Mouse (Mus musculus) lung, embryonic 16.5 days (tissue): ENCODE measurements around the gene Syt2. TPM values are rescaled to one million over a fixed set of nuclear protein-coding genes. Genes with fewer than 3 reads are reported as not detected.

Source experiments
- ATAC-seq: fragments of 200-750 bp; cut with Nextera tagmentation; 2 replicates; pipeline ENCODE4 v1.8.0; 2017; ENCODE audit warnings: low read depth, mild to moderate bottlenecking, moderate library complexity
- H3K27ac ChIP-seq: fragments of 300-500 bp; sonication (generic); 2 replicates; pipeline ENCODE4 v1.5.1; 2014; ENCODE audit warnings: mild to moderate bottlenecking, control low read depth, low read length
- H3K27me3 ChIP-seq: fragments of 300-500 bp; sonication (generic); 2 replicates; pipeline ENCODE4 v1.6.1; 2014; ENCODE audit warnings: low read depth, low read length, mixed read lengths; ENCODE audit not compliant: control insufficient read depth, insufficient read depth
- H3K36me3 ChIP-seq: fragments of 300-500 bp; sonication (generic); 2 replicates; pipeline ENCODE4 v1.6.1; 2014; ENCODE audit warnings: low read length; ENCODE audit not compliant: control insufficient read depth, insufficient read depth
- H3K4me1 ChIP-seq: fragments of 300-500 bp; sonication (generic); replicated peaks from 2 replicates; pipeline ENCODE4 v1.6.1; 2014; ENCODE audit warnings: low read length, mixed read lengths; ENCODE audit not compliant: control insufficient read depth, insufficient read depth
- H3K4me2 ChIP-seq: fragments of 300-500 bp; sonication (generic); 2 replicates; pipeline ENCODE4 v1.6.1; 2014; ENCODE audit warnings: low read depth, low read length, control low read depth
- H3K4me3 ChIP-seq: fragments of 300-500 bp; sonication (generic); 2 replicates; pipeline ENCODE4 v1.5.1; 2014; ENCODE audit warnings: mild to moderate bottlenecking, low read length, control low read depth
- H3K9ac ChIP-seq: fragments of 300-500 bp; sonication (generic); 2 replicates; pipeline ENCODE4 v1.6.1; 2014; ENCODE audit warnings: low read length, control low read depth
- H3K9me3 ChIP-seq: fragments of 300-500 bp; sonication (generic); 2 replicates; pipeline ENCODE4 v1.6.1; 2016; ENCODE audit warnings: low read length; ENCODE audit not compliant: control insufficient read depth
- WGBS: fragments of 180-500 bp; shearing (Covaris S2); extraction: QIAGEN DNeasy Blood & Tissue Kit; methylation state at CpG from one replicate; pipeline ENCODE4 v1.1.7; 2014; 5-methylcytosine and 5-hydroxymethylcytosine counted together
- polyA plus RNA-seq: library from polyadenylated mRNA; unstranded; fragments of >200 nt; fragmentation: Nextera tagmentation; extraction: Ambion mirVana; gene quantifications from 2 replicates; pipeline ENCODE4 v1.2.1, GENCODE M21; 2015

Gene Syt2
- polyA plus RNA-seq, 1 experiment from 2014 or later: 0.15 TPM

DNA sequence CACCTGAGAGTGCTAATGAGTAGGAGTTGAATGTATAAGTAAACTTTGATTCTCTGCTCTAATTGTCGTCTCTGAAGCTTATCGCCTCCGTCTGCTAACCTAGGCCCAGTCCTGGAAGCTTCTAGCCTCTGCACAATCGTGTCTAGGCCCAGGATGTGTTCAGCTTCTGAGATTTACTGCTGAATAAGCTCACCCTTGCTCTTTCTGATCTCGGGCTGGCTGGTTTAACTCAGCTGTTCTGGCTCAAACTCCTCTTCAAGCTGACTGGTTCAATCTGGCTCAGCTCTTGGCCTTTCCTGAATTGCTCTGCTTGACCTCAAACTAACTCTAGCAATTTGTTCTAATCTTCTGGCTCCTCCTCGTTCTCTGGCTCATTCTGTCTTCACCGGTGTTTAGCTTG lies 13.7 kb downstream of the Syt2 start:
- no peaks in the 10 kb centered on the region for H3K27me3 ChIP-seq
- no peak overlapping the region for H3K4me3 ChIP-seq
- H3K27ac ChIP-seq: no peak overlapping the region
- 32% methylated on average over 7 of the region's 7 CpGs for WGBS
- no peaks in the 10 kb centered on the region for H3K4me1 ChIP-seq
- ATAC-seq: no peak
- H3K9me3 ChIP-seq: no peaks in the 10 kb centered on the region
- H3K4me2 ChIP-seq: no peak overlapping the region
- no peaks in the 10 kb centered on the region for H3K36me3 ChIP-seq
- no peak overlapping the region for H3K9ac ChIP-seq

DNA sequence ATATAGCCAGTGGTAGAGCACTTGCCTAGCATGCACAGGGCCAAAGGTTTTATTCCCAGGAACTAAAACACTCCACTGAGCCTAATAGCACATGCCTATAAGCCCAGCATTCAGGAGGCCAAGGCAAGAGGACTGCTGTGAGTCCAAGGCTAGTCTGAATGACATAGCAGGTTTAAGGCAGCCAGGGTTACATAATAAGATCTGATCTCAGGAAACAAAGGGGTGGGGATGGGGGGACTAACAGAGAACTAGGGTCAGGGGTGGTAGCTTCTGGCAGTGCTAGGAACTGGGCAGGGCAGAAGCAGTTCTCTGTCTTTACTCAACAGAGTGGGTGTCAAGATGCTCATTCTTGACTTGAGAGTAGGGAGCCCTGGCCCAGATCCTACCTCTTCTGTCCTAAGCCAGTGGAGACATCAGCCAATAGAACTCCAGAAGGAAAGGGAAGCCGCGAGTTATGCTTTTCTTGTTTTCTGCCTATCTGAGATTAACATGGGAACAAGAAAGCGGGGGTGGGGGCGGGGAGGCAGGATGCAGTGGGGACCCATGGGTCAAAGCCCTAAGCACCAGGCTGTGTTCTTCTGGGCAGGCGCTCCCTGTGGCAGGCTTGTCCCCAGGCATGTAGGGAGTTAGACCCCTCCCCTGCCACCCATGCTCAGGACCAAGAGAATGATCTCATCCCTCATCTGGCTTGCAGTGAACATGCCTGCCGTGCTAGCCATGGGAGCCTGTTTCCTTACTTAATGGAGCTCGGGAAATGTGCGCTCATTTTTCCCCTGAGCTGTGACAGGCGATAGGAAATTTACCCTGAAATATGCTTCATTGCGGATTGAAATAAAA lies 25.0 kb downstream of the Syt2 start:
- Histone ChIP-seq H3K27ac (no peak overlapping the region), H3K36me3 (no peaks in the 10 kb centered on the region), H3K27me3 (no peaks in the 10 kb centered on the region), H3K9ac (no peak overlapping the region), H3K9me3 (no peaks in the 10 kb centered on the region), H3K4me2 (no peak overlapping the region), H3K4me3 (no peak overlapping the region), H3K4me1 (no peaks in the 10 kb centered on the region)
- WGBS: 58% methylated on average over 10 of the region's 10 CpGs
- no peak for ATAC-seq

DNA sequence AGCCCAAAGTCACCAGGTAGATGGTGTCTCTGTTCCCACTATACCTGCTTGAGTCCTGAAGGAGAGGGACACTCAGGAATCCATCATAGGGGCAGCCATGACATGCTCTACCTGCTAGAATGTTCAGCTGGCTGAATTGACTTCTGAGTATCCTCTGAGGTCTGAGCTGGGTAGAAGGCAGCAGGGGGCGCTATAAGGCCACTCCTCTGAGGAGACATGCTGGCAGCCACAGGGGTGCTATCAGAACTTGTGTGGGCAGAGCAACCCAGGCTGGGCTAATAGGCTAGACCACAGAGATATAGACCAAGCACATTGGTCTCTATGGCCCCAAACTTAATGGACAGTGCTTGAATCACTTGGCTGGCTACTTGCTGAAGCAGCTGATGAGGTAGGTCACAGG lies 27.8 kb downstream of the Syt2 start:
- Histone ChIP-seq H3K4me3 (no peak overlapping the region), H3K27ac (no peak overlapping the region), H3K9me3 (no peaks in the 10 kb centered on the region), H3K4me2 (no peak overlapping the region), H3K9ac (no peak overlapping the region), H3K27me3 (no peaks in the 10 kb centered on the region), H3K4me1 (no peaks in the 10 kb centered on the region), H3K36me3 (no peaks in the 10 kb centered on the region)
- no peak for ATAC-seq
- WGBS: 0% methylated on average over 1 of the region's 1 CpGs

DNA sequence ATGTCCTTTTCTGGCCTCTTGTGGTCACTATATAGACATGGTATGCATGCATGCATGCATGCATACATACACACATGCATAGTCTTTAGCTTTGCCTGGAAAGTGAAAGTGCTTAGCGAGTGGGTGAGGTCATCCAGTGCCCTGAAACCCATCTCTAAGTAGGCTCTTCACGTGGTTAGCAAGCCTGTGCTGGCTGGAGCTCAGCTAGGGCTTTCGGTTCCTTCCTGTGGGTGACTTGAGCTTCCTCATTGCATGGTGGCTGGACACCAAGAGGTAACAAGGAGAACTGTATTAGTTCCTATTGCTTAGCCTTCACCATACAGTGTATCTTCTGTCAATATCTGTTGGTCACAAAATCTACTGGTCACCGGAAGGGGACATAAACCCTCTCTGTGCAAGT lies 33.0 kb downstream of the Syt2 start:
- Histone ChIP-seq H3K4me1 (no peaks in the 10 kb centered on the region), H3K9ac (no peak overlapping the region), H3K4me2 (no peak overlapping the region), H3K27ac (no peak overlapping the region), H3K36me3 (no peaks in the 10 kb centered on the region), H3K4me3 (no peak overlapping the region), H3K27me3 (no peaks in the 10 kb centered on the region; the same call in 1 of the 2 replicates), H3K9me3 (no peaks in the 10 kb centered on the region)
- 63% methylated on average over 4 of the region's 4 CpGs for WGBS
- no peak for ATAC-seq

DNA sequence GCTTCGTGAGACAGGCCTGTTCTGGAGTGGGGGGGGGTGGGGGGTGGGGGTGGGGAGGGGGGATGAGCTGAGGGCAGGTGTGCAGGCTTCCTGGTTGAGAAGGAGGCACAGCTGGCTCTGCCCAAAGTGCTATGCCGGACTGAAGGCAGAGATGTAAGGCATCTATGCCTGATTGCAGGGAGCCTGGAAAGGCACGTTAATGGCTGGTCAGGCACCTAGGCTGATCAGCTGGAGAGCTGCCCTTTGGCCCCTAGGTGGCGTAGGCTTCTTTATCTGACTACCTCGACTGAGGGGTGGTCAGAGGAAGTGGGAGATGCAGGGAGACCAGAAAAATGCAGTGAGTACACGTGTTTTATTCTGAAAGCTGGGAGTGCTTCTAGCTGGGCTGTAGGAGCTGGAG lies 34.1 kb downstream of the Syt2 start:
- Histone ChIP-seq H3K9ac (no peak overlapping the region), H3K4me1 (no peaks in the 10 kb centered on the region), H3K9me3 (no peaks in the 10 kb centered on the region), H3K4me3 (no peak overlapping the region), H3K4me2 (no peak overlapping the region), H3K27me3 (no peaks in the 10 kb centered on the region; the same call in 1 of the 2 replicates), H3K27ac (no peak overlapping the region), H3K36me3 (no peaks in the 10 kb centered on the region)
- 11% methylated on average over 6 of the region's 6 CpGs for WGBS
- no peak for ATAC-seq

DNA sequence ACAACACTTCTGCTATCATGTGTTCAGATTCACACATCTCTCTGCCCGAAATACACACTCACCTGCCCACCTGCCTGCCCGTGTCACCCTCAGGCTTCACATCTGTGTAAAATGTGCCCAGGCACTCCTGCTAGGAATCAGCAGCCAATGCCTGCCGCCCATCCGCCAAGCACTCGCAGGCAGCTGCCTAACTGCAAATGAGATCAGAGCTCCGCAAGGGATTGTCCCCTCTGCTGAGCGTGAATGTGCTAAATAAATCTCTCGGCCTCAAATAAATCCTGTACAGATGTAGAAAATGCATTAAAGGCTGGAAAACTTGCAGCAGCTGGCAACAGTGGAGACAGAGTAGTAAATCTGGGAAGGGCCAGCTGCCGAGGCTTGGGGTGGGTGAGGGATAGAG lies 36.0 kb downstream of the Syt2 start:
- no peak overlapping the region for H3K9ac ChIP-seq
- no peak for ATAC-seq
- WGBS: 37% methylated on average over 9 of the region's 9 CpGs
- H3K4me3 ChIP-seq: no peak overlapping the region
- no peaks in the 10 kb centered on the region for H3K4me1 ChIP-seq
- no peaks in the 10 kb centered on the region; the same call in 1 of the 2 replicates for H3K27me3 ChIP-seq
- H3K9me3 ChIP-seq: no peaks in the 10 kb centered on the region
- no peak overlapping the region for H3K4me2 ChIP-seq
- no peak overlapping the region for H3K27ac ChIP-seq
- no peaks in the 10 kb centered on the region for H3K36me3 ChIP-seq

DNA sequence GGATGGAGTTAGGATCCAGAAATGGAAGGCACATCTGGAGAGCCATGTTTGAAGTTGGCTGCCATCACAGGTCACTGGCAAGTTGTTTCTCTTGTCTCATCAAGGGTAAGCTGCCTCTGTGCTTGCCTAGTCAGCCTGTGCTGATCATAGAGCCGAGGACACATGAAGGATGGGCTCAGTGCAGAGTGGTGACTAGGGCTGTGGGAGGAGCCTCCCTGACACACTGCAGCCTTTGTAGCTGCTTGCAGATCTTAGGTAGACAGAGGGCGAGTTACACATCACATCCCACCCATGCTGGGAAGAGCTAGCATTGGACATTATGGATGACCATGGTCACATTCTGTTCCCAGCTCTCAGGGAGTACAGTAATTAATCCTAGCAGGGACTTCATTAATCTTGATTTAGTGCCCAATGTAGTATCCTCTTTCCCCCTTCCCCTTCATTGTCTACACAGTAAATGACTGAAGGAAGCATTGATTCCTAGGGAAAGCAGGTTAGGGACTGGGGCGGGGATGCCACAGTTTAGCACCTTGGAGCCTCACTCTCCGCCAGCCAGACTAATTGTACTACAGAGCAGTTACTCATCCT lies 40.5 kb downstream of the Syt2 start:
- Histone ChIP-seq H3K9ac (no peak overlapping the region), H3K4me3 (no peak overlapping the region), H3K27me3 (no peaks in the 10 kb centered on the region; the same call in 1 of the 2 replicates), H3K9me3 (no peaks in the 10 kb centered on the region), H3K27ac (no peak overlapping the region), H3K4me1 (no peaks in the 10 kb centered on the region), H3K4me2 (no peak overlapping the region), H3K36me3 (no peaks in the 10 kb centered on the region)
- ATAC-seq: no peak
- WGBS: 55% methylated on average over 4 of the region's 4 CpGs

DNA sequence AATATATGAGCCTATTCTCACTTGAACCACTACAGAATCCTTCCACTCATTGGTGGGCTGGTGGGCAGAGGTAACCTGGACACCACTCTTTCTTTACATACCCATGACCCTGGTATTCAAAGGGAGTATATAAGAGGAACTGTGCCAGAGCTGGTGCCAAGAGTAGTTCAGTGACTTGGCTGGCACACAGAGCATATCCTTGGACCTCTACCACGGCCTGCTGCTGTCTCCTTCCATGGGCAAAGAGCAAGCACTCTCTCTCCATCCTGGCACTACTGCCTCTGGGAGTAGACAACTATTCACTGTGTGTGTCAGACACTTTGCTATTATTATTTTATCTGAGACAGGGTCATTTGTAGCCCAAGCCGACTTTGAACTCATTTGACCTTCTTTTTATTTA lies 49.8 kb downstream of the Syt2 start:
- Histone ChIP-seq H3K4me2 (no peak overlapping the region), H3K4me1 (no peaks in the 10 kb centered on the region), H3K36me3 (no peaks in the 10 kb centered on the region), H3K9ac (no peak overlapping the region), H3K27me3 (no peaks in the 10 kb centered on the region), H3K9me3 (no peaks in the 10 kb centered on the region), H3K4me3 (no peak overlapping the region), H3K27ac (no peak overlapping the region)
- no peak for ATAC-seq
- 48% methylated on average over 2 of the region's 2 CpGs for WGBS

DNA sequence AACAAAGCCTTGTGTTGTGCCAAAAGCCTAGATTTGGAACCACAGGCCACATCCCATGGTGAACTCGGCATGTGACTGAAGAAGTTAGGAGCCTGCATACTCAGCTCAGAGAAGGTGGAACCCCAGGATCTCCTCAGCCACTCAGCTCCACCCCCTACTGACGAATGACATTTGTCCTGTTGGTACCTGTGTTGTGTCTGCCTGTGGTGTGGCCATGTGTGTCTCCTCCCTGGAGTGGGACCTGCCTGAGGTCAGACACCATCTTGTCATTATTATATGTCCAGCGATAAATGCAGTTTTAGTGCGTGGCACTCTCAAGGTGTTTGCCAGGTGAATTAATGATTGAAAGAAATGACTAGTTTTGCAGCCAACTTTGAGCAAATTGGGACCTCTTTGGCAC lies 50.6 kb downstream of the Syt2 start:
- Histone ChIP-seq H3K4me1 (no peaks in the 10 kb centered on the region), H3K9ac (no peak overlapping the region), H3K4me2 (no peak overlapping the region), H3K36me3 (no peaks in the 10 kb centered on the region), H3K9me3 (no peaks in the 10 kb centered on the region), H3K27me3 (no peaks in the 10 kb centered on the region), H3K4me3 (no peak overlapping the region), H3K27ac (no peak overlapping the region)
- ATAC-seq: no peak
- WGBS: 74% methylated on average over 4 of the region's 4 CpGs
